Mouse (Mus musculus): ENCODE data around the gene Mag. TPM values are rescaled to one million over a fixed set of nuclear protein-coding genes. Genes with fewer than 3 reads are reported as not detected.
"Not testable (repeated sequence)": the region's sequence is repeated elsewhere in the genome, so short reads cannot be mapped to it uniquely, and the experiment has no call there.

The Mag gene
- polyA plus RNA-seq, 1 experiment: 0.48 TPM

GRCm38 (mm10) chr7:30952441-30953265 is 38.0 kb upstream of the Mag start:
- WGBS: 92% methylated on average over 16 of the region's 16 CpGs
- TF ChIP-seq CTCF (IDR thresholded peaks at IDR 0.05; ENCODE audit: extremely low read depth, insufficient read length, insufficient replicate concordance, low read depth, low read length) (no peak), POLR2A (IDR thresholded peaks at IDR 0.05; ENCODE audit: low read depth, low read length) (no peak)
- Histone ChIP-seq H3K4me1 (ENCODE audit: control insufficient read depth, insufficient read depth, insufficient read length, low read length) (no peaks in the 10 kb centered on the region; the same call in 1 of the 2 replicates), H3K36me3 (ENCODE audit: control insufficient read depth, insufficient read depth, low read length) (peaks cover 47% of the 10 kb centered on the region), H3K27me3 (ENCODE audit: control insufficient read depth, insufficient read depth, low read length) (no peaks in the 10 kb centered on the region), H3K4me3 (ENCODE audit: low read depth, low read length) (no peak overlapping the region), H3K27ac (ENCODE audit: insufficient read depth, low read depth, low read length) (no peak overlapping the region)

DNA sequence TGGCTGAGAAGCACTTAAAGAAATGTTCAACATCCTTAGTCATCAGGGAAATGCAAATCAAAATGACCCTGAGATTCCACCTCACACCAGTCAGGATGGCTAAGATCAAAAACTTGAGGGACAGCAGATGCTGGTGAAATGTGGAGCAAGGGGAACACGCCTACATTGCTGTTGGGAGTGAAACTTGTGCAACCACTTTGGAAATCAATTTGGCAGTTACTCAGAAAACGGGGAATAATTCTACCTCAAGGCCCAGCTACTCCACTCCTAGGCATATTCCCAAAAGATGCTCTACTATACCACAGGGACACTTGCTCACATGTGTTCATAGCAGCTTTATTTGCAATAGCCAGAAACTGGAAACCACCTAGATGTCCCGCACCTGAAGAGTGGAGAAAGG is 35.2 kb upstream of the Mag start:
- not testable (repeated sequence) for H3K27ac ChIP-seq (ENCODE audit: insufficient read depth, low read depth, low read length); H3K4me3 ChIP-seq (ENCODE audit: low read depth, low read length); H3K27me3 ChIP-seq (ENCODE audit: control insufficient read depth, insufficient read depth, low read length); H3K4me1 ChIP-seq (ENCODE audit: control insufficient read depth, insufficient read depth, insufficient read length, low read length)
- peaks cover 55% of the 10 kb centered on the region for H3K36me3 ChIP-seq (ENCODE audit: control insufficient read depth, insufficient read depth, low read length)
- 75% methylated on average over 3 of the region's 3 CpGs for WGBS

DNA sequence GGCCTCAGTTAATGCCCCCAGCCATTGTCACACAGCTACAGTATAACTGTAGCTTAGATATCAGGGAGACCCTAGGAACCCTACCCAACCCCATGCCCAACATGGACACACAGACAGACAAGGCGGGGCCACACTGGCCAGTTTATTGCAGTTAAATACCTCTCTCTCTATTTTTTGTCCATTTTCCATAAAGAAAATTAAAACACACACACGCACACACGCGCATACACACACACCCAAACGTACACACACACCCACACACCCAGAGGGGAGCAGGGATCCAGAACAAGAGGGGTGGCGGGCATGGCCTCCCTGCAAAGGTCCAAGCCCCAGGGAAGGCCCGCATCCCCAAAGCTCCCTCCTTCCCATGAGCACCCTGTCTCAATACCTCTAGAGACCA is 31.2 kb upstream of the Mag start:
- Histone ChIP-seq H3K4me3 (ENCODE audit: low read depth, low read length) (no peak overlapping the region), H3K4me1 (ENCODE audit: control insufficient read depth, insufficient read depth, insufficient read length, low read length) (no peaks in the 10 kb centered on the region), H3K27me3 (ENCODE audit: control insufficient read depth, insufficient read depth, low read length) (no peaks in the 10 kb centered on the region), H3K27ac (ENCODE audit: insufficient read depth, low read depth, low read length) (no peak overlapping the region), H3K36me3 (ENCODE audit: control insufficient read depth, insufficient read depth, low read length) (peaks cover 22% of the 10 kb centered on the region)
- TF ChIP-seq POLR2A (IDR thresholded peaks at IDR 0.05; ENCODE audit: low read depth, low read length) (no peak), CTCF (IDR thresholded peaks at IDR 0.05; ENCODE audit: extremely low read depth, insufficient read length, insufficient replicate concordance, low read depth, low read length) (no peak)
- 91% methylated on average over 7 of the region's 7 CpGs for WGBS

DNA sequence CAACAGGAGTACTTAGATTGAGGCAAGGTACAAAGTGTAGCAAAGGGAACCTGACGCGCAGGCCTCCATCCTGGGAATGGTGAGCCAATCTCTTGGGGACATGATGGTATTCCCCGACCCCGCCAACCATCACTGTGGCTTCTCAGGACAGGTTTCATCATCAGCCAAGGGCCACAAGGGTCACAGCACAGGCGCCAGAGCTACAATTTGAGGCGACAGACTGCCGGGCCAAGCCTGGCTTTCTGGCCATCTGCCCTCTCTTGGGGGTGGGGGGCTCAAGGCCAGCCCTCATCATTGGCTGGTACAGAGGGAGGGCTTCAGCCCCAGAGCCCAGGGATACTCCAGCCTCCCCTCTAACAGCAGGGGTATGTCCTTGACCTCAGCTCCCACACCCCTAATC is 30.8 kb upstream of the Mag start:
- not testable (repeated sequence) for H3K27me3 ChIP-seq (ENCODE audit: control insufficient read depth, insufficient read depth, low read length); H3K4me1 ChIP-seq (ENCODE audit: control insufficient read depth, insufficient read depth, insufficient read length, low read length); H3K27ac ChIP-seq (ENCODE audit: insufficient read depth, low read depth, low read length); H3K4me3 ChIP-seq (ENCODE audit: low read depth, low read length)
- 89% methylated on average over 7 of the region's 7 CpGs for WGBS
- peaks cover 21% of the 10 kb centered on the region for H3K36me3 ChIP-seq (ENCODE audit: control insufficient read depth, insufficient read depth, low read length)

GRCm38 (mm10) chr7:30944706-30945105 is 30.0 kb upstream of the Mag start:
- H3K36me3 ChIP-seq (ENCODE audit: control insufficient read depth, insufficient read depth, low read length): peaks cover 19% of the 10 kb centered on the region
- 48% methylated on average over 2 of the region's 2 CpGs for WGBS
- H3K4me1 ChIP-seq (ENCODE audit: control insufficient read depth, insufficient read depth, insufficient read length, low read length); H3K27me3 ChIP-seq (ENCODE audit: control insufficient read depth, insufficient read depth, low read length); H3K27ac ChIP-seq (ENCODE audit: insufficient read depth, low read depth, low read length); H3K4me3 ChIP-seq (ENCODE audit: low read depth, low read length): not testable (repeated sequence)

- no peak within 1 kb of the TSS for H3K27ac ChIP-seq (ENCODE audit: insufficient read depth, low read depth, low read length)
- TF ChIP-seq CTCF (IDR thresholded peaks at IDR 0.05; ENCODE audit: extremely low read depth, insufficient read length, insufficient replicate concordance, low read depth, low read length) (no peak), POLR2A (IDR thresholded peaks at IDR 0.05; ENCODE audit: low read depth, low read length) (no peak)
- H3K4me3 ChIP-seq (ENCODE audit: low read depth, low read length): no peak within 1 kb of the TSS
- no peaks in the 10 kb centered on the region for H3K27me3 ChIP-seq (ENCODE audit: control insufficient read depth, insufficient read depth, low read length)
- WGBS: 45% methylated on average over 9 of the region's 9 CpGs
- peaks cover 14% of the 10 kb centered on the region for H3K36me3 ChIP-seq (ENCODE audit: control insufficient read depth, insufficient read depth, low read length)
- no peaks in the 10 kb centered on the region for H3K4me1 ChIP-seq (ENCODE audit: control insufficient read depth, insufficient read depth, insufficient read length, low read length)
Measured at GRCm38 (mm10) chr7:30943909-30944635, 29.4 kb upstream of the Mag start, which contains the start of gene Hamp. Gene Hamp (minus strand): TSS chr7:30944032.

- H3K27me3 ChIP-seq (ENCODE audit: control insufficient read depth, insufficient read depth, low read length); H3K4me3 ChIP-seq (ENCODE audit: low read depth, low read length); H3K36me3 ChIP-seq (ENCODE audit: control insufficient read depth, insufficient read depth, low read length); H3K4me1 ChIP-seq (ENCODE audit: control insufficient read depth, insufficient read depth, insufficient read length, low read length); H3K27ac ChIP-seq (ENCODE audit: insufficient read depth, low read depth, low read length): not testable (repeated sequence)
- 52% methylated on average over 3 of the region's 3 CpGs for WGBS
Measured at GRCm38 (mm10) chr7:30942365-30942764, 27.7 kb upstream of the Mag start.

- not testable (repeated sequence) for H3K27ac ChIP-seq (ENCODE audit: insufficient read depth, low read depth, low read length); H3K27me3 ChIP-seq (ENCODE audit: control insufficient read depth, insufficient read depth, low read length); H3K4me3 ChIP-seq (ENCODE audit: low read depth, low read length); H3K36me3 ChIP-seq (ENCODE audit: control insufficient read depth, insufficient read depth, low read length); H3K4me1 ChIP-seq (ENCODE audit: control insufficient read depth, insufficient read depth, insufficient read length, low read length)
- WGBS: 88% methylated on average over 1 of the region's 1 CpGs
Measured at GRCm38 (mm10) chr7:30940070-30940469, 25.4 kb upstream of the Mag start.

GRCm38 (mm10) chr7:30935422-30936099 is 20.9 kb upstream of the Mag start:
- not testable (repeated sequence) for H3K27me3 ChIP-seq (ENCODE audit: control insufficient read depth, insufficient read depth, low read length)

DNA sequence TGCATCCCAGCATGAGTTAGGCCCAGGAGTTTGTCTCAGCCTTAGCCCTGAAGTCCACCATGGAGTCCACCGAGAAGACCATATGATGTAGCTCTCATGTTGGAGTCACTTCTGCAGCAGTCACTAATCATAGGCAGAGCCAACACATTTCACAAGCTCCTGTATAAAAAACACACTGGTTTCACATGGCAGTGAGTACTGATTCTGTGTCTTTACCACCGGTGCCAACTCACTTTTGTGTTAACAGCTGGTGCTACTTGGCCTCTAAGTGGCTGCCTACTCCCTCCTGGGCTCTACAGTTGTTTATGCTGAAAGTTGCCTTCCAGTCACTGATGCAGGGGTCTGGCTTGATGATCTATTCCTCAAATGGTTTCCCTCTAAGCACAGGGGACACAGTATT is 9.9 kb upstream of the Mag start, which contains the start of gene Hamp2:
Gene Hamp2 (minus strand): TSS at position 101 of the 400 bp plus-strand sequence.
- not testable (repeated sequence) for H3K36me3 ChIP-seq (ENCODE audit: control insufficient read depth, insufficient read depth, low read length); H3K27ac ChIP-seq (ENCODE audit: insufficient read depth, low read depth, low read length); H3K4me3 ChIP-seq (ENCODE audit: low read depth, low read length); H3K27me3 ChIP-seq (ENCODE audit: control insufficient read depth, insufficient read depth, low read length); H3K4me1 ChIP-seq (ENCODE audit: control insufficient read depth, insufficient read depth, insufficient read length, low read length)
- WGBS: 40% methylated on average over 2 of the region's 2 CpGs

More at GRCm38 (mm10) chr7:30935422-30936099, 20.9 kb upstream of the Mag start:
- not testable (repeated sequence) for H3K27ac ChIP-seq (ENCODE audit: insufficient read depth, low read depth, low read length); H3K4me3 ChIP-seq (ENCODE audit: low read depth, low read length); H3K36me3 ChIP-seq (ENCODE audit: control insufficient read depth, insufficient read depth, low read length); H3K4me1 ChIP-seq (ENCODE audit: control insufficient read depth, insufficient read depth, insufficient read length, low read length)
- WGBS: 69% methylated on average over 6 of the region's 6 CpGs

Data from small intestine, adult 2 months (tissue).